Mouse (Mus musculus) heart, postnatal 0 days (tissue): ENCODE results near the gene Limch1. TPM values are rescaled to one million over a fixed set of nuclear protein-coding genes. Genes with fewer than 3 reads are reported as not detected.

Source experiments
- ATAC-seq: fragments of 200-750 bp; cut with Nextera tagmentation; 2 replicates; pipeline ENCODE4 v1.8.0; 2017; ENCODE audit warnings: low read depth, moderate number of reproducible peaks, moderate library complexity; ENCODE audit not compliant: insufficient read depth
- DNase-seq: peaks from one replicate; pipeline ENCODE4 v3.0.0-alpha.2; 2016; ENCODE audit warnings: low spot score
- H3K27ac ChIP-seq: fragments of 300-500 bp; sonication (generic); 2 replicates; pipeline ENCODE4 v1.5.1; 2014; ENCODE audit warnings: low read depth, mild to moderate bottlenecking
- H3K27me3 ChIP-seq: fragments of 300-500 bp; sonication (generic); 2 replicates; pipeline ENCODE4 v1.6.1; 2014; ENCODE audit warnings: low read length, mixed read lengths; ENCODE audit not compliant: control insufficient read depth, insufficient read depth
- H3K36me3 ChIP-seq: fragments of 300-500 bp; sonication (generic); replicated peaks from 2 replicates; pipeline ENCODE4 v1.6.1; 2014; ENCODE audit warnings: low read length, mixed read lengths; ENCODE audit not compliant: control insufficient read depth, insufficient read depth
- H3K4me1 ChIP-seq: fragments of 300-500 bp; sonication (generic); 2 replicates; pipeline ENCODE4 v1.6.1; 2014; ENCODE audit warnings: antibody characterized with exemption; ENCODE audit not compliant: control insufficient read depth, insufficient read depth
- H3K4me2 ChIP-seq: fragments of 300-500 bp; sonication (generic); 2 replicates; pipeline ENCODE4 v1.6.1; 2014; ENCODE audit warnings: low read depth, mild to moderate bottlenecking, low read length, moderate library complexity
- H3K4me3 ChIP-seq: fragments of 300-500 bp; sonication (generic); 2 replicates; pipeline ENCODE4 v1.5.1; 2014; ENCODE audit warnings: low read depth, low read length
- H3K9ac ChIP-seq: fragments of 300-500 bp; sonication (generic); replicated peaks from 2 replicates; pipeline ENCODE4 v1.6.1; 2014; ENCODE audit warnings: low read depth, low read length, mixed read lengths
- H3K9me3 ChIP-seq: fragments of 300-500 bp; sonication (generic); replicated peaks from 2 replicates; pipeline ENCODE4 v1.6.1; 2016; ENCODE audit warnings: low read length; ENCODE audit not compliant: control insufficient read depth
- CTCF ChIP-seq: IDR thresholded peaks from 2 replicates; pipeline ENCODE4 v1.5.1; 2016; ENCODE audit warnings: antibody characterized with exemption, control low read depth, low read depth
- EP300 ChIP-seq: IDR thresholded peaks from 2 replicates; pipeline ENCODE4 v1.6.1; 2016; ENCODE audit warnings: antibody characterized with exemption, low read depth
- WGBS: fragments of 180-500 bp; shearing (Covaris S2); extraction: QIAGEN DNeasy Blood & Tissue Kit; methylation state at CpG from one replicate; pipeline ENCODE4 v1.1.7; 2014; 5-methylcytosine and 5-hydroxymethylcytosine counted together
- polyA plus RNA-seq: library from polyadenylated mRNA; unstranded; fragments of >200 nt; fragmentation: Nextera tagmentation; extraction: Ambion mirVana; gene quantifications from 2 replicates; pipeline ENCODE4 v1.2.1, GENCODE M21; 2015
- total RNA-seq: library from RNA; depleted of rRNA; stranded (reverse); fragments of >200 nt; gene quantifications from 2 replicates; pipeline ENCODE4 v1.2.3, GENCODE M21; 2014; ENCODE audit warnings: low replicate concordance

The Limch1 gene
- total and polyA plus RNA-seq, 2 experiments from 2014 or later, result 21.1 to 30.0 TPM

DNA sequence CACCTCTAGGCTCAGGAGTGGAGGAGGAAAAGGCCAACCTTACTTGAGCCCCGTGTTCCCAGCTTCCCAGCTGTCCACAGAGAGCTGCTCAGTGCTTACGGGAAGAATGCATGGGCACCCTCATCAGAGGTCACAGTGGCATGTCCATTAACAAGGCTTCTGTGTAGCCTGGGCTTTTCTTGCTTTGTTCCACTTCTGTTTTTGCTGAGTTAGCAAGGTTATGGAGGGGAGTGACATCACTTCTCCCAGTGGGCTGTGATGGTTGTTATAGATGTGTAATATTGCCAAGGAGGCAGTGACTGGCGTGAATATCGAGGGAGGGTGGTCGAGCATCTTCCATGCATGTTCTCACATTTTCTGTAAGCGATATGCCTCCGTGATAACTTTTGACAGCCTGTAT, 26.7 kb upstream of the Limch1 start:
- H3K27me3 ChIP-seq, result peaks cover 40% of the 10 kb centered on the region
- 59% methylated on average over 7 of the region's 7 CpGs for WGBS
- TF ChIP-seq EP300 (no peak), CTCF (no peak)
- H3K4me1 ChIP-seq, result peaks cover 16% of the 10 kb centered on the region
- no peaks in the 10 kb centered on the region for H3K9me3 ChIP-seq
- no peak overlapping the region for H3K27ac ChIP-seq
- no peaks in the 10 kb centered on the region for H3K36me3 ChIP-seq
- no peak overlapping the region for H3K4me2 ChIP-seq
- H3K4me3 ChIP-seq, result no peak overlapping the region
- ATAC-seq, result no peak
- no peak for DNase-seq
- no peak overlapping the region for H3K9ac ChIP-seq

DNA sequence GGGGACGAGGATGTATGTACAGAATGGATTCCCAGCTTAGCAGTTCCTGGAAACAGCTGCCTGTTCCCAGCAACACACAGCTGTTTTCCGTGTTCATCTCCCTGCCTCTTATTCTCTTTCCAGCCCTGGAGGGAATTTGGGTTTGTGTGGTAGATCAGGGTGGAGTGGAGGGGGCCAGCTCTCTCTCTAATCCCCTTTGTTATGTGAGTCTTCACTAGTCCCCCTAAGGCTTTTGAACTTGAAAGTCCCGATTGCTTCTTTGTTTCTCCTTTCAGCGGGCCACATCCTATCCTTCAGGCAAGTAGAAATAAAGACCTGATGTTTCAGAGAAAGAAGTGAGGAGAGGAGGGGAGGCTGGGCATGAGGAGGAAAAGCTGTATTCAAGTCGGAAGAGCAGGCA, 24.7 kb upstream of the Limch1 start:
- Histone ChIP-seq H3K9me3 (no peaks in the 10 kb centered on the region), H3K9ac (no peak overlapping the region), H3K4me3 (no peak overlapping the region), H3K4me2 (no peak overlapping the region), H3K4me1 (0 out of 2 replicates have a peak, but pooled peaks cover 4% of the 10 kb centered on the region), H3K27ac (no peak overlapping the region), H3K36me3 (no peaks in the 10 kb centered on the region), H3K27me3 (peaks cover 47% of the 10 kb centered on the region)
- TF ChIP-seq CTCF (no peak), EP300 (no peak)
- ATAC-seq (no peak), DNase-seq (no peak)
- 30% methylated on average over 5 of the region's 5 CpGs for WGBS

DNA sequence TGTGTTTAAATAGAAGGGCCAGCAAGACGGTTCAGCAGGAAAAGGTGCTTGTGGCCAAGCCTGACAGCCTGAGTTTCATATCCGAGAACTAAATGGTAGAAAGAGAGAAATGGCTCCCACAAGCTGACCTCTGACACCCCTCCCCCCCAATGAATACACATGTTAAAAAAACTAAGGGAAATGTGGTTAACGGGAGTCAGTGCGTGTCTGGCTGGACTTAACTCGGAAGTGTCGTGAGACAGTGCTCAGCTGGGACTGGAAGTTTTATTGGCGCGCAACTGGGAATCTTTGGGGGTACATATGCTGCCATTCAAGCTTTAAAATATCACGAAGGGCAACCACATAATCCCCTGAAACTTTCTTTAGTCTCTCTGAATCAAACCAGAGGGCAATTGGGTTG, 23.0 kb upstream of the Limch1 start:
- Histone ChIP-seq H3K27ac (peak overlapping the region; percentile 54), H3K4me2 (peak overlapping the region; percentile 18; the same call in 1 of the 2 replicates), H3K4me1 (no peaks in the 10 kb centered on the region), H3K4me3 (no peak overlapping the region), H3K27me3 (peaks cover 57% of the 10 kb centered on the region), H3K36me3 (no peaks in the 10 kb centered on the region), H3K9ac (no peak overlapping the region), H3K9me3 (no peaks in the 10 kb centered on the region)
- DNase-seq, result no peak
- TF ChIP-seq CTCF (no peak), EP300 (no peak)
- 61% methylated on average over 9 of the region's 9 CpGs for WGBS
- ATAC-seq, result no peak

DNA sequence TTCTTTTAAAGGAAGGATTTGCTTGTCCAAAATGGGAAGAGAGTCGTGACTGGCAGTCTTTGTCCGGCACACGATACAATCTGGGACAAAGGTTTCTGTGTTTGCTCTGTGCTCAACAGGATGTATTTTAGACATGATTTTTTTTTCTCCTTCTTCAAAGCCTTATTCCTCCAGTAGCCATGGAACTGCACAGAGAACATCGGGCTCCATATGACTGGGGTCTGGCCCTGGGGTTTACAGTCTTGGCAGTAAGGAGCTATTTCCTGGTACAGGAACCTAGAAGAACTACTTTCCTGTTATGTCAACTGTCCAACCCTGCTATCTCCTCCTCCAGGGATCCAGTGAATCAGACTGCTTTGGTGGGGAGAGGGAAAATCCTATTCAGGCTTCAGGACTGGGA, 22.6 kb upstream of the Limch1 start:
- peak overlapping the region; percentile 54 for H3K27ac ChIP-seq
- ATAC-seq (peak; percentile 76), DNase-seq (peak; percentile 32)
- H3K27me3 ChIP-seq, result peaks cover 56% of the 10 kb centered on the region
- 47% methylated on average over 4 of the region's 4 CpGs for WGBS
- H3K36me3 ChIP-seq, result no peaks in the 10 kb centered on the region
- H3K9me3 ChIP-seq, result no peaks in the 10 kb centered on the region
- no peaks in the 10 kb centered on the region for H3K4me1 ChIP-seq
- H3K4me3 ChIP-seq, result no peak overlapping the region
- no peak overlapping the region for H3K9ac ChIP-seq
- H3K4me2 ChIP-seq, result peak overlapping the region; percentile 18; the same call in 1 of the 2 replicates
- TF ChIP-seq EP300 (no peak), CTCF (no peak)

DNA sequence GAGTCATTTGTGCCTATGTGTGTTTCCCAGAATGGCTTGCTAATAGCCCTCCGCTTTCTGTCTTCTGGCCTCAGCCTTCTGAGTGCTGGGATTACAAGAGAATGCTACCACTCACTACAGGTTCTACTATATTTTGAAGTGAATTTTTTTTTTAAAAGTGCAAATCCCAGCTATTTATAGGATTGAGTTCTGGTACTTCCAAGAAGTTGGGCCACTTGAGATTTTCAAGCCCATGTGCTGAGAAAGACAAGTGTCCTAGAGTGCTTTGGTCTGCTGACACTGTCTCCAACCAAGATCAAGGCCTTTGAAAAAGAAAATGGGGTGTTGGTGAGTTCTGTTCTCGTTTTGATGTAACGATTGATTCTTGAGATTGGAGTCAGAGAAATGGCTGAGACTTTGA, 22.0 kb upstream of the Limch1 start:
- H3K4me3 ChIP-seq, result no peak overlapping the region
- no peaks in the 10 kb centered on the region for H3K9me3 ChIP-seq
- ATAC-seq (no peak), DNase-seq (no peak)
- no peak overlapping the region for H3K9ac ChIP-seq
- H3K36me3 ChIP-seq, result no peaks in the 10 kb centered on the region
- TF ChIP-seq EP300, result no peak
- TF ChIP-seq CTCF, result no peak
- H3K4me1 ChIP-seq, result no peaks in the 10 kb centered on the region
- H3K4me2 ChIP-seq, result no peak overlapping the region
- H3K27me3 ChIP-seq, result peaks cover 50% of the 10 kb centered on the region
- WGBS, result 73% methylated on average over 3 of the region's 3 CpGs
- peak overlapping the region; percentile 54 for H3K27ac ChIP-seq

DNA sequence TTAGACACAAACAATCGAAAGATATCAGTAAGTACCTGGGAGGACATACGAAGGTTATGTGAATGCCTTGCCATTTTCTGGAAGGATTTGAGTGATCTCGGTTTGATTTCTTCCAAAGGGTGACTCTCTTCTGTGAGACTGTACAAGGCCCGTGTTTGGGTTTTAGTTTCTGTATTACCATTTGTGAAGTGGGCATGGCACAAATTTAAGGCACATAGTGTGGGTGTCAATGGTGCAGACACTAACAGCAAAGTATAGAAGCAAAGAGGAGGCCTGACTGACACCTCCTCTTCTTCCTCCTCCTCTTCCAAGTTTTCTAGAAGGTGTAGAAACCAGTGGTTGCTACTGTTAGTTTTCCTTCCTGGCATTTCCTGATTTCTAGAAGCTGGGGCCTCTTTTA, 16.3 kb upstream of the Limch1 start:
- H3K4me2 ChIP-seq, result no peak overlapping the region
- H3K9ac ChIP-seq, result no peak overlapping the region
- no peaks in the 10 kb centered on the region for H3K36me3 ChIP-seq
- no peak for DNase-seq
- TF ChIP-seq CTCF (no peak), EP300 (no peak)
- no peak overlapping the region for H3K4me3 ChIP-seq
- peaks cover 28% of the 10 kb centered on the region; the same call in 1 of the 2 replicates for H3K27me3 ChIP-seq
- no peaks in the 10 kb centered on the region for H3K9me3 ChIP-seq
- no peak overlapping the region for H3K27ac ChIP-seq
- 81% methylated on average over 4 of the region's 4 CpGs for WGBS
- ATAC-seq, result no peak
- H3K4me1 ChIP-seq, result no peaks in the 10 kb centered on the region
